Mouse (Mus musculus): Measurements from ENCODE around the gene Olfr693.
"Not testable (repeated sequence)": the region's sequence is repeated elsewhere in the genome, so short reads cannot be mapped to it uniquely, and the experiment has no call there.

Olfr693 gene

DNA sequence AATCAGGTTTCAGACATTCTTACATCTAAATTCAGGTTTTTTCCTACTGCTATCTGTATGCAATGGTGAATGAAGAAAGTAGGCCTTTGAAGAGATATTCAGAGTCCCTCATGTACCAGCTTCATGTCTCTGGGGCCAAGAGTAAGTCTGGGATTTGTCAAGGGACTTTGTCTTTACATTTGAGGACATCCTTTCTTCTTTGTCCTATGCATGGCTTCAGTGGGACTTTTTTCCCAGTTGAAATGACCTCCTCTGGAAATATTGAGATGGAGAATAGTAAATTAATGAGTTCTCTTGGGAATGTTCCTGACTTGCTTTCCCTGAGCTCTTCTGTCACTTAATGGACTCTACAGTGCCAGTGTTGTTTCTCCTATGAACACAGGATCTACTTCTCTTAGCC, at the start of gene Olfr693:
Gene Olfr693 (minus strand): TSS at position 101 of the 400 bp plus-strand sequence.
- CTCF ChIA-PET = no interaction called here

DNA sequence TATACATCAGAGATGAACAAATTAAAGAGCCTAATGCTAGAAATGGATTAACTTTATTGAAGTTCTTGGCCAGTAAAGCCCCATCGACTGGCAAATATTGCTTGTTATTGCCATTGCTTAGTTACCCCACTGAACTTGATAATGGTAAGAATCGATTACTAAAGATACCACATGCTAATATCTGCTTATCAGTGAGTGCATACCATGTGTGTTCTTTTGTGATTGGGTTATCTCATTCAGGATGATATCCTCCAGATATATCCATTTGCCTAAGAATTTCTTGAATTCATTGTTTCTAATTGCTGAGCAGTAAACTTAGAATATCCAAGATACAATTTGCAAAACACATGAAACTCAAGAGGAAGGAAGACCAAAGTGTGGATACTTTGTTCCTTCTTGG, 45.3 kb upstream of the Olfr693 start:
- CTCF ChIA-PET = not testable (repeated sequence)

DNA sequence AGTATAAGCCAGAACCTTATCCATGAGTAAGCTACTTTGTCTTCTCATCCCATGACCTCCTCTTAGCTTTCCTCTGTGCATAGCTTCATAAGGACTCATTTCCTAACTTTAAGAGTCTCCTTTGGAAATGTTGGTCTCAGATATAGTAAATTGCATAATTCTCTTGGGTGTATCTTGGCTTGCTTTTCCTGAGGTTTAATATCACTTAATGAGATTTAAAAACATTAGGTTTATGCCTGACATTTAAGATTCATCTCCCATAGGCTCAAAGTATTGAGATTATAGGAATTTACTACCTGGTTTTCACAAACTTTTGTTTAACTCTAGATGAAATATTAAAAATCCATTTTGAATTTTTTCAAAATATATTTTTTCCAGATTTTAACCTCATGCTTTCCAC, 35.9 kb upstream of the Olfr693 start, which contains the start of gene Olfr695:
Gene Olfr695 (minus strand): TSS at position 101 of the 400 bp plus-strand sequence.
- CTCF ChIA-PET = no interaction called here

DNA sequence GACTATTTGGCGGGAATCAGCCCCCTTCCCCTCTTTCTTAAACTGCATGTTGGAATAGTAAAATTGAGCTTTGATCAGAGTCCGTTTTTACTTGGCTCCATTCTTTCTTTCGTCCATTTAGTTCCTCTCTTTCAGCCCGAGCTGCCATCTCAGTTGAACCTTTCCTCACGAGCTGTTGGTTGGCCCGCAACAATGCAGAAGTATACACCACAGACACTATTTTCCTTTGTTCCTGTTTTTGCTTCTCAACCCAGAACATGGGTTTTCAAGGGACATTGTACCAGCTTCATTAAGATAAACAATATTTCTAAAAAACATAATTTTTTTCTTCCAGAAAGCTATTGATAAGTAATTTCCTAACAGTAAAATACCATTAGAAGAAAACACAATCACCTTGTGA, 31.1 kb upstream of the Olfr693 start:
- CTCF ChIA-PET = no interaction called here

DNA sequence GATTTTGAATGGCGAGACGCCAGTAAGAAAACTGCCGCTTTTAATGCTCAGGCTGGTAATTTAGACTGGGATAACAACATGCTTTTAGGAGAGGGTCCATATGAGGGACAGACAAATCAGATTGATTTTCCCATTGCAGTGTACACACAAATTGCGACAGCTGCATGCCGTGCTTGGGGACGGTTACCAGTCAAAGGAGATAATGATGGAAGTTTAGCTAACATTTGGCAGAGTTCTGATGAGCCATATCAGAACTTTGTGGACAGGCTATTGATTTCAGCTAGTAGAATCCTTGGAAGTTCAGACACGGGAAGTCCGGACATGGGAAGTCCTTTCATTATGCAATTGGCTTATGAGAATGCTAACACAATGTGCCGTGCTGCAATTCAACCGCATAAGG, 27.3 kb upstream of the Olfr693 start:
- CTCF ChIA-PET = not testable (repeated sequence)

DNA sequence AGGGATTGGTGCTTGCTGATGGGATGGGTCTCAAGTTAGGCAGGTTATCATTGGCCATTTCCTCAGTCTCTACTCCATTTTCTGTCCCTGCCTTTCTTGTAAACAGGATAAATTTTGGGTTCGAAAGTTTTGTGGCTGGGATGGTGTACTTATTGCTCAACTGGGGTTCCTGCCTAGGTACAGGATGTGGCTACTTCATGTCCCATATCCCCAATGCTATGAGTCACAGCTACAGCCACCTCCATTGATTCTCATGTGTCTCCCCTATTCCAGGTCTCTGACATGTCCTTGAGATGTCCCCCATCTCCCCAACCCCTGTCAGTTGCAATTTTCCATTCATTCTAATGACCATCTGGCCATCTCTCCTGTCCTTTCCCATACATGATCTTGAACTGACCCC, 16.5 kb upstream of the Olfr693 start:
- CTCF ChIA-PET = no interaction called here

DNA sequence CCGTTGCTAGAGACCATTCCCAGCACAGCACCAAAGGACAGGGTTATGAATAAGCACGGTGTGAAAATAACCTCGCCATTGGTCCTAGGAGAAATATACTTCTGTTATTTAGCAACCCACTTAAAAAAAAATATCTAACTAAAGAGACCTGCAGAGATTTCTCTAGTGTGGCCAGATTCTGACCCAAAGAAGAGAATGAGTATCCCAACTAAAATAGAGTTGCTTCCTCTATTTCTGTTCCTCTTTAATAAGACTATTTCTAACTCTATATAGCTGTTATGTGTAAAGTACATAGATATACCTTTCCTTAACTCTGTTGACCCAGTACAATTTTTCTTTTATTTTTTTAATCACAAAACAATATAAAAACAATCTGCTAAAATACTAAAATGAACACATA, 12.6 kb upstream of the Olfr693 start:
- CTCF ChIA-PET = no interaction called here

DNA sequence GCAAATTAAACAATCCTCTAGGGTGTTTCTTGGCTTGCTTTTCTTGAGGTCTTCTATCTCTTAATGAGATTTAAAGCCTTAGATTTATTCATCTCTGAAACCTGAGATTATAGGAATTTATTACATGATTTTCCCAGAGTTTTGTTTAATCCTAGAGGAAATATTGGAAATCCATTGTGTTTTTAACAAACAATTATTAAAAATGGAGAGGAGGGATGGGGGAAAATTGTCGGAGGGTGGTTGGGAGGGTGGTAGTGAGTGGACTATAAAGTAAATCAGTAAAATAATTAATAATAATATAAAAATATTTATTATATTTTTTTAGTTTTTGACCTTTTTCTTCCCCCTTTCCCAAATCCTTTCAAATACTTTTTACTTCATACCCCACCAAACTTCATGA, 11.3 kb upstream of the Olfr693 start, which contains the start of gene Olfr694:
Gene Olfr694 (minus strand): TSS at position 101 of the 400 bp plus-strand sequence.
- CTCF ChIA-PET = no interaction called here

DNA sequence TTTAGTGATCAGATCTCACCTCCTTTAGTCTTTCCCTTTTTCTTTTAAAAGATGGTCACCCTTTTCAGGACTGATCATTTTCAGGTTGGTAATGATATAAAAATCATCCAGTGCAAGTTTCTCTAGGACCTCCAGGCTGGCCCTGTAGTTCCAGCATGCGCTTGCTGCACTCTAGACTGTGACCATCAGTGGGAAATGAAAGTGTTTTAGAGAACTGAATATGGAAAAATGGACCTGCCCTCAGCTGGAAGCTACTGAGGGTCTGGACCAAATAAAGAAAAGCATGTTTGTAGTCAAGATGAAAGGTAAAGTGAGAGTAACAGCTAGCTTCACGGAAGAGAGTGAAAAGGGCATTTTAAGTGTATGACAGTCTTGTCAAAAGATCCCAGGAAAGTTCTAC, 5.0 kb upstream of the Olfr693 start:
- CTCF ChIA-PET = no interaction called here

DNA sequence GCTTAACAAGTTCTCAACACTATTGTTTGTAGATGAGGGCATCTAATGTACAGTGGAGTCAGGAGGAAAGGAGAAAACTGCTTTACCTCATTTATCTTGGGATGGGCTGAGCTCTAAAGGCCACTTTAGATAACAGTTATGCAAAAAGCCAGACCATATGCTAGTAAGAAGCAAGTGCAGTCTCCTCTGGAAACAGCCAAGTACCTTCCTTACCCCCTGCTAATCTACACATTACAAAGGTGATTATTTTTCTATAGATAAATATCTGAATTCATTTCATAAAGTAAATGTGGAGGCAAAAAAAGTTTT, 28.1 kb downstream of the Olfr693 start:
- CTCF ChIA-PET = no interaction called here

DNA sequence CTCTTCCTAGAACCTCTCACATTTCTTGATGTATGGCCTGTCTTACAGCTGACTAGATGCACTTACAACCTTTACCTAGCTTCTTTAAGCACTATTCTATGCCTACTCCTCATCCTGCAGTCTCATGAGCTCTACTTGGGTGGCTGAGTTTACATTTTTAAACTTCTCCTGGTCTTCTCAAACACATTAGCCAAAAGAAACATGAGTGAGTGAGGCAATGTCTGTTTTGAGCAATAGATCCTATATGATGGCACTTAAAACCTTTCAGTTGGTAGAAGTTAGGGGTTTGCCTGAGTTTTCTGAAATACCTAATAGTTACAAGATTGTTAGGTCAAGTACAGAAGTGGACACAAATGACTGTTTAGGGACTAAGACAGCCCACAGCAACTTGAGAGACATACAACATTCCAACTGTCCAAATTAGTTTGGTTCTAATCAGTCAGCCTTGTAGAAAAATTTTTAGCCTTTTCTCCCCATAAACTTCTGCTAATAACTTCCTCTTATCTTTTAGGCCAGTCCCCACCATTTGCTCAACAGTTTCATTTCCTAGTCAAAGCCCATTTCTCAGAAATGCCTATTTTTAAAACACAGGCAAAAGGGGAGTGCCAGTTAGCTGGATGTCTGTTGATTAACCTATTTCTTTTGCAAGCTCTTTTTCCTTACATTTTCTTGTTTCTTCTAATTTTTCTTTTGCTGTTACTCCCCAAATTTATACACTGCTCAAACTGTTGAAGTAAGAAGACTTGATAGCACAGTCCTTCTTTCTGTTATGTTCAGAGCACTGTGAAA, 28.6 kb downstream of the Olfr693 start:
- CTCF ChIA-PET = no interaction called here

DNA sequence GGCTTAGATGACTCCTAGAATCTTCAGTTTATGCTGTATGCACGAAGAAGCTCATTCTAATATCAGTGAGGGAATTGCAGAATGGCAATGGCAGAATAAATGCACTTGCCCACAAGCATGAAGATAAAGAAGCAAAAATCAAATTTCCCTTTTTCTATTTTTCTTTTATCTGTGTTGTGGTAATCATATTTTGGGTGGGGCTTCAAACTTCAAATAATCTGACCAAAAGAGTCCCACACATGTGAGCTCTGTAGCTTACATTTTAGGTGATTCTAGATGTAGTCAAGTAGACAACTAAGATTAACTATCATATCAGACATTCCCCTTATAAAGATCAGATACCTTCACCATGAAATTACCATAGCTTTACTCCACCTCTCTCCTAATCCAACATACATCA, 30.6 kb downstream of the Olfr693 start:
- CTCF ChIA-PET = interaction anchor here (0.6 kb wide), 1 partner anchor 68 kb away, joined by 3 read pairs; no protein-coding TSS in a partner anchor

DNA sequence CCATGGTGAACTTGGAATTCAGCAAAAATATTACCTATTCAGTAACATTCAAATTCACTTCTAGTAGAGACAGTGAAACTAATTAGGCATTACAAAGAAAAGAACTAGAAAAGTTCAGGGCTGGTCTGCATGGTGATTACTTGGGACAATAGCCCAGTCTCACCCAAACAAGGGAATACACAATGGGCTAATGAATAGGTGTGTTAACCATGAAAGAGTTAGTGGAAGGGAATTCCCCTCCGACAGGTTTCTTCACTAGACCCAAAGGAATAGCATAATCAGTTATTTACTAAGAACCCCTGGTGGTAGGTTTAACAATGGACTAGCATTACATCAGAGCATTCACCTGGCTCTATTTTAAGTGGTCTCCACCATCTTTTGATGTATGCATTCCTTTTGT, 35.1 kb downstream of the Olfr693 start:
- CTCF ChIA-PET = interaction anchor here (0.6 kb wide), 1 partner anchor 29 kb away, joined by 4 read pairs; no protein-coding TSS in a partner anchor

DNA sequence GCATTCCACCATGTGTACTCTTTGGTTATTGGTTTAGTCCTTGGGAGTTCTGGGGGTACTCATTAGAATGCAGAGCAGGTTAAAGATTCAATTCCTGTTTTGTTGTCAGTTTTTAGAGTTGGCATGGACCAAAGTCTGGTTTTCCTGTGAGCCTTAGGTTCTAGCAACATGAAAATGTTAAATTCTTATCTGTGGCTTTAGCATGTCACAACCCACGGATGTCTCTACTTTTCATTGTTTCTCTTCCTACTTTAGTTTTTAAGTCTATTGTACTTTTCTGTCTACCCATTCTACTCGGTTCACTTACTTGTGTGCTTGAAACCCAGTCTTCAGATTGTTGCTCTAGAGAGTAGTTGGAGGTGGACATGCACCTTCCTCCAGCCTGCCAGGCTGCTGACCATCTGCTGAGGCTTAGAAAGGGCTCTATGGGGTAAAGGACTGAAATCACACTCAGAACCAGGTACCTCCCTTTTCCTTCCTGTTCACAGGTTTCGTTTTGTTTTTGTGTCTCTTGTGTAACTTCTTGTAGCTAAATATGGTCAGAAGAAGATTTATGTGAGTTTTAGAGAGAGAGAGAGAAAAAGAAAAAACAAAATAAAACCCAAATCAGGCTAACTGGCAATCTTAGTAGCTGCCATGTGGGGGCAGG, 36.0 kb downstream of the Olfr693 start:
- CTCF ChIA-PET = interaction anchor here (0.6 kb wide), 1 partner anchor 39 kb away, joined by 3 read pairs; no protein-coding TSS in a partner anchor

DNA sequence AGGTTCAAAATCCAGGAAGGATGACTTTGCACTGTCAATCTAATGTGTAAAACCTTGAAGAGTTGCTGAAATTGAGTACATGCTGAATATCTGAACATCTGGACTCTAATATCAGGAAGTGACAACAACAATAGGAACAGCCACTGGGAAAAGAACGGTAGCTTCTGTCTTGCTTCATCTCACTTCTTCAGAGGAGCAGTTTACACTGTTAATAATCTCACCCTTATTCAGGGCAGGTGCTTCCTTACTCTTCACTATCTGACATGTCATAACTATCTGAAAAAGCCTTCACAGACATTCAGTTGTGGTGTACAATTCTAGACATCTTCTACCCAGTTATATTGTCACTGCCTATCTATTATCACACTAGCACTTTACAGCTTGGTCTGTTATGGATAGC, 39.5 kb downstream of the Olfr693 start:
- CTCF ChIA-PET = no interaction called here

DNA sequence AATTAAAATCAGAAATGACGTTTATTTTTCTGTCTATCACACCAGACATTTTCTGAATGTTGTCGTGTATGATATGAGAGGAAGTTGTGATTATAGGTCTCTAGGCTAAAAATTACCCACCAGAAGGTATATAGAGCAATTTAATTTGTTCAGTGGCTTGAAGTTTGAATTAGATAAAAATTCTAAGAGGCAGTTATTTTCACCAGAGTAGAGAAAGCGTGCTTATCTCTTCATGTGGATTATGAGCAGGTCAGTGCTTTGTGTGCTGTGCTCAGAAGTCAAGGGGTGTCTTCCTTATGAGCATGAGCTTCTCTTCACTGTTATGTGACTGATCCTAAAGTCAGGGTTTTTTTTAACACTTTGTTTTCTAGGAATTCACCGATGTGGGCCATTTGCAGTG, 44.8 kb downstream of the Olfr693 start:
- CTCF ChIA-PET = no interaction called here
